Mouse (Mus musculus) left cerebral cortex, adult 9 months (tissue): ENCODE measurements around the gene Hbq1b.
"Not testable (repeated sequence)": the region's sequence is repeated elsewhere in the genome, so short reads cannot be mapped to it uniquely, and the experiment has no call there.

Experiments
- DNase-seq, 2 experiments: peaks; one replicate each; pipeline ENCODE4 v3.0.0; 2022; ENCODE audit warnings: low spot score in 2 of 2

Gene Hbq1b

DNA sequence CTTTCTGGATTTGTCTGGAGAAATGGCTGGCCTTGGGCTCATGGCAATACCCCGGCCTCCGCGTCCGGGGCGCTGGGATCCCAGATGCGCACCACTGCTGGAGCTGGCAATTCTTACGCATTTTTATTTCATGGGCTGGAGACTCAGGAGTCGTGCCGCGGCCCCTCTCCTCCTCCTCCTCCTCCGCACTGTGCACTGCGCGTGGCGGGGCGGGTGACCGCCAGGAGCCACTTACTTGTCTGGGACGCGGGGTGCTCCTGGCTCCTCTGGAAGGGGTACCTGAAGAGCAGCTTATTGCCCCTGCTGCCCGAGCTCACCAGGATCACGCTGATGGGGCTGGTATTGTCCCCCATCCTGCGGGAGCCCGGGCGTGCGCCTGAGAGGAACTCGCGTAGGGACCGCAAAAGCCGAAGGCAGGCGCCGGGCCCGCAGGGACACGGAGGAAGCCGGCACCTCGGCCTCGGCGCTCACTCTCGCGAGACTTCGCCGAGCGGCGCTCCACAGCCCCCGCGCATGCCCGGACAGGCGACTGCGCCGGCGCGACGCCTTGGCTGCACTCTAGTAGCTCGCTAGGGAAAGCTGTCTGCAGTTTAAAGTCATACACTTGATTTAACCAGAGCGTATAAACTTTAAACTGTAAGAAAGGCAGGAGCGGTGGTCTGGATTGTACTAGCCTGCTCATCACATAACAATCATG is 19.4 kb upstream of the Hbq1b start, which contains the start of gene Nprl3:
Gene Nprl3 (minus strand): TSS at position 520 of the 697 bp plus-strand sequence.
- DNase-seq, result peak; percentile 85 to 95

DNA sequence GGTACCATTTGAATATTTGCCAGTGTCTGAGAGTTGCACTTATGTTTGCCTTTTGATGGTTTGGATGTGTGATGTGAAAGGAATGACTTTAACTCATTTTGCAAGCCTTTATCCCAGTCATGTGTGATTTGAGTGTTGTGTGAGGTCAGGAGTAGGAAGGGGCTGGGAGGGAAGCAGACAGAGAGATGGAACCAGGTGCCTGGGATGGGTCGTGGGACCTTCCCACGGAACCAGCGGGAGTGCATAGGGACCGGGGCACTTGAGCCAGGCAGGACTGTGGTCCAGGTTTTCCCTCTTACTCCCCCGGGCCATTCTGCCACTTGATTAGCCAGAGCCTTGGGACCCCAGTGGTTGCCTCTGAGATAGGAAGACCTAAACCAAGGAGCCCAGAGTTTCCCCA is 18.8 kb upstream of the Hbq1b start:
- DNase-seq, result no peak

DNA sequence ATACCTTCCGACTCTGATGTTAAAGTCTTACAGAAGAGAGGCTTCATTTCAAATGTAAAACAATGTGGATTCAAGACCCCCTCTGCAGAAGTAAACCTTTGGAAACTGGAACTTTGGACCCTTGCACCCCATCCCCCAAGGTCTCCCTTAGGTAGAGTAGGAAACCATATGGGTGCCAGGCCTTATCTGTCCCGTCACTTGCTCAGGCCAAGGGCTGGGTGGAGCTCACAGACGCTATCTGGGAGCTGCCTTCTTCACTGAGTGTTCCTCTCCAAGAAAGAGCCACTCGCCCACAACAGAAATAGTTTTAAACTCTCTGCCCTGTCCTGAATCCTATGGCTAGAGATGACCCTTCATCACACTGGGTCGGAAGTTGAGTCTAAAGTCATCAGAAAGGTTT is 17.8 kb upstream of the Hbq1b start:
- no peak for DNase-seq

DNA sequence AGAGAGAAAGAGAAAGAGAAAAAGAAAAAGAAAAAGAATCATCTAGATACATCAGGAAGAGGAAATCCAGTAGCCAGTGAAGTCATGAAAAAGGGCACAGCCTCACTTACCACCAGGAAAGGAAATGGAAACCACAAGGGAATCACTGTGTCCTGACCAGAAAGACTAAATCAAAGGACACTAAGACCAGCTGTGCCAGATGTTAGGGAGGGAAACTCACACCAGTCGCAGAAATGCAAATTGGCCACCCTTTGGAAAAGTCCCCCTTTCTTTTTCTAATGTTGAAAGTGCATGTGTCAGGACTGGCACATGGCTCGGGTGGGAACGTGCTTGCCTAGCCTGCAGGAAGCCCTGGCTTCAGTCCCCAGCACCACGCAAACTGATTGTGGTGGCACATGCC is 15.6 kb upstream of the Hbq1b start:
- no peak for DNase-seq

DNA sequence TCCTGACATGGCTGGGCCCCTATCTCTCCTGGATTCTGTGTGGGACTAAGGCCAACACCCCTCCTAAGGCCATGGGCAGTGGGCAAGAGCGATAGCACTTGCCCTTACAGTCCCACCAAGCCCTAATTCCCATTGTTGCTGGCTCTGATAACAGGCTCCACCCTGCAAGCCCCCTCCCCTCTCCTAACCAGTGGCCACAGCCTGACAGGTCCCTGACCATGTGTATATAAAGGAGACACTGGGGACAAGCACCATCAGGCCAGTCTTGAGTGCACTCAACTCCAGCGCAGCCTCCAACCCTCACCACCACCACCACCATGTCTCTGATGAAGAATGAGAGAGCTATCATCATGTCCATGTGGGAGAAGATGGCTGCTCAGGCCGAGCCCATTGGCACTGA is 10.4 kb upstream of the Hbq1b start, which contains the start of gene Hba-x:
Gene Hba-x (plus strand): TSS at position 54 of the 400 bp plus-strand sequence.
- DNase-seq, result no peak

DNA sequence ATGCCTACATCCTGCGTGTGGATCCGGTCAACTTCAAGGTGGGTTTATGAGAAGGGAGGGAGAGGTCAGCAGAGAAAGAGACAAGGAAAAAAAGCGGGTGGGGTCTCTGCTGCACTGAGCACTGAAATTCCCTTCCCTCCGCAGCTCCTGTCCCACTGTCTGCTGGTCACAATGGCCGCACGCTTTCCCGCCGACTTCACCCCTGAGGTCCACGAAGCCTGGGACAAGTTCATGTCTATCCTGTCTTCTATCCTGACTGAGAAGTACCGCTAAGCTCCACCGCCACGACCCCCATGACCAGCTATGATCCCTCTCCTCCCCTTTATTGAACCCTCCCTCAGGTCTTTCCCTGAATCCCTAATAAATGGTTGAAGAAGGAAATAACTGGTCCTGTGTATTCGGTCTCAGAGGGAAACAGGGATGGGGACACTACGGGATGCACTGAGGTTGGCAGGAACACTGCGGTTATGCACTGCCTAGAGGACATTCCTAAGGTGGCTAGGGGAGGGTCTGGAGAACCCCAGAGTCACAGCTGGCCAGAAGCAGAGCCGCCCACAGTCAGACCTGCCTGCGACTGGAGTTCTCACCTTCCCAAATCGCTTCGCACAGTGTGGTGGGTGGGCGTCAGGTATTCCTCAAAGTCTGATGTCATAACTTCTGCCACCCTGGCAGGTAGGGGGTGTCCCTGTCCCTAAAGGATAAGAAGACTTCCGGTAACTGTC is 8.9 kb upstream of the Hbq1b start:
- no peak for DNase-seq

DNA sequence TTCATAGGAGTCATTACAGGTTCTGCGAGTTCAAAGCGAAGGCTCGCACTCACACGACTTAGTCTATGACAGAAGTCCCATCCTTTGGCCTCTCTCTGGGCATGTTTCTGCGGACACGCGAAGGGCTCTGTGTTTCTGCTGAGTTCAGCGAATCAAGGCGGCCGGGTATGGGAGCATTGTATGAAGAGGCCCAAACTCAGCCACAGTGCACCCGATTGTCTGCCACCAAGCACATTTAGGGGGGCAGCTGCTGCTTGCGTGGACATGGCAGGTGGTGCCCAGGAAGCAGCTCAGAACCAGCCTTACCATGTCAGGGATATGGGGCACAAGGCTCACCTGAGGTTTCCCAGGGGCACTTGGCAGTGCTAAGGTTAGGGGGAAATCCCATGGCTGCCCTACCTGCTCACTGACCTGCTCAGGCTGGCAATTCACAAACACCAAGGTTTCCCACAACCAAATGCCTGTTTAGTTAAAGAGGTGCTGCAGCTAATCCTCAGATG is 8.3 kb upstream of the Hbq1b start:
- DNase-seq, result no peak

DNA sequence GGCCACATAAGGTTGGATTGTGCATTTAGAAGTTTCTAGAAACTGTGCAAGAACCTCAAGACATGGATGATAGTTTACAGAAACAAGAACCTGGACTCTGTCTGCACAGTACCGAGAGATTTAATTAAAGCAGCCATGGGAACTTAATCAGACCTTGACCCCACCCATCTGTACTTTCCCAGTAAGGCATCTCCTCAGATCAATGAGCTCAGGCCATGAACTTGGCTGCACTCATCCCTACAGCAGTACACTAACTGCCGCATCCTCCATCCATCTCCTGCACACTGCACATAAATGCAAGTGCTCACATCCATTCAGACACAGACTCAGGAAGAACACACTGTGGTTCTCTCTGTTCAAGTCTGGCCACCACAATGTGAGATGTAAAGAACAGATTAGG is 6.1 kb upstream of the Hbq1b start:
- no peak for DNase-seq

DNA sequence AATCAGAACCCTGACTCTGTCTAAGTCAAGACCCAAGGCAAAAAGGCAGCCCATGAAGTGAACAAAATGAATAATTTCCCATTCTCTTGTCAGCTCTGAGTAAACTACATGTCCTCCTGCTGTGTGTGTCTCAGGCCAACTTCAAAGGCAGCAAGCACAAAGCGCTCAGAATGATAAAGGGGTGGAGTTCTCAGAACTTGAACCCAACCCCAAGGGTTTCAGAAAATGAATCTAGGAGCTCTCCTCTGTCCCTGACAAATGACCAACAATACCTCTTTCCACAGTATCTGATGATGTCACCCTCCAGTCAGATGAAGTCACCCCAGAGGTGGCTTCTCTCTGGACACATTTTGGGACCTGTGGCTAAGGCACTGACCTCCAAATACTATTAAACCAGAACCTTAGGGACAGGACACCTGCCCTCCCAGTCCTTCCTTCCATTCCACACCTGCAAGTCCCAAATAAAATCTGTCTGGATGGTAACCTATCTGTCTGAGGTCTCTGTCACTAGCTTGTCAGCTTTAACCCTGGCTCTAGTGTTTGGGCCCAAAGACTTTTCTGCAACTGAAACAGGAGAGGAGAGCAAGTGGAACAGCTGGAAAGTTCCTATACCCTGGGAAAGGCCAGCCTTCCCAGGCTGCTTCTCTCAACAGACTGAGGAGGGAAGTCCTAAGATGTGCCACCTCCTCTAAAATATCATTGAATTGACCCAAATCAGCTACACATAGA is 5.2 kb upstream of the Hbq1b start:
- DNase-seq, result no peak

DNA sequence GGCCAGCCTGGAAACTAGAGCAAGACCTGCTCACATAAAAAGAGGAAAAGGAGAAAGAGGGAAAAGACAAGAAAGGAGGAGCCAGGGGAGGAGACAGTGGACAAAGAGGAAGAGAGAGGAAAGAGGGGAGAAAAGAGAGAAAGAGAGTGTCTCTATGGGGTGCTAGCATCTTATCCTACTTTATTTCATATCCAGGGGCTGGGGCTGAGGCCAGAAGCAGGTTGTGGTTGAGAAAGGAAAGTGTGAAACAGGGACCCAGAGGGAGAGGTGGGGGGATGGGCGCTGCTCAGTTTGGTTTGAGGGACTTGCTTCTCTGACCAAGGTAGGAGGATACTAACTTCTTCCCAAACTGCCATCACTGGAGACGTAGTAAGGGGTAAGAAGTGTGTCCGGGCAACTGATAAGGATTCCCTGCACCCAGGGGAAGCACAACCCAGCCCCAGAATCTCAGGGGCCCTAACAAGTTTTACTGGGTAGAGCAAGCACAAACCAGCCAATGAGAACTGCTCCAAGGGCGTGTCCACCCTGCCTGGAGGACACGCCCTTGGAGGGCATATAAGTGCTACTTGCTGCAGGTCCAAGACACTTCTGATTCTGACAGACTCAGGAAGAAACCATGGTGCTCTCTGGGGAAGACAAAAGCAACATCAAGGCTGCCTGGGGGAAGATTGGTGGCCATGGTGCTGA is 3.5 kb upstream of the Hbq1b start, which contains the start of gene Hba-a1:
Gene Hba-a1 (plus strand): TSS at position 421 of the 687 bp plus-strand sequence.
- not testable (repeated sequence) for DNase-seq

DNA sequence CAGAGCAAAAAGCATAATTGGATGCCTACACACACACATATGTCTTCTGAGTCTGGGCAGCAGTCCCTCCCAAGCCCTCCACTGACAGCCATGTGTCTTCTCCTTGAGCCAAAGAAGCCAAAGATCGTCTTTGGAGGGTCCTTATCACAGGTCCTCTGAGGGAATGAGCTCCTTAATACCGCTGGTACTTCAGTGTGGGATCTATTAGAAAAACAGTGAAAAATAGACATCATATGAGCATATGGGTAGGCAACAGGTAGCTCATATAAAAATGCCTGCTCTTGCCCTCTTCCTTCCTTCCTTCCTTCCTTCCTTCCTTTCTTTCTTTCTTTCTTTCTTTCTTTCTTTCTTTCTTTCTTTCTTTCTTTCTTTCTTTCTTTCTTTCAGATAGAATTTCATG is 2.2 kb upstream of the Hbq1b start:
- not testable (repeated sequence) for DNase-seq

DNA sequence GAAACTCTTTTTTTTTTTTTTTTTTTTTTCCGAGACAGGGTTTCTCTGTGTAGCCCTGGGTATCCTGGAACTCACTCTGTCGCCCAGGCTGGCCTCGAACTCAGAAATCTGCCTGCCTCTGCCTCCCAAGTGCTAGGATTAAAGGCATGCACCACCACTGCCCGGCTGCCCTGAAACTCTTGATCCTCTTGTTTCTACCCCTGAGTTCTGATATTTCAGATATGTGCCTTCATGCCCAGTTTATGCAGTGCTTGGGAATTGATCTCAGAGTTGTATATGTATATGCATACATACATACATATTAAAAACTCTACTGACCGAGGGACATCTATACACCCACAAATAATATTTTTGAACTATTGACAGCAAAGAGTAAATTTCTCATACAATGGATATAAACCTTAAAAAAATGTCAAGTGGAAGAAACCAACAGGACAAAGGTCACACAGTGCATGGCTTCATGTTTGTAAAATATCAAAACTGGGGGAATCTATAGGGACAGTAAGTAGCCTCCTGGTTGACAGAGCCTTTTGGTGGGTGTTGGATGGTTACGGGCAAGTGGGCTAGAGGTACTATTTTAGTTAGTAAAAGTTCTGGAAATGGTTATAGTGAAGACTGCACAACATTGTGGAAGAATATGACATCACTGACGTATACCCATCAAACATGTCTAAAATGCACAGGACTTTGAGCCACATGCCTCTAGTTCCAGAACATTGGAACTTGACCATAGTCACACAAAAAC is 1.6 kb upstream of the Hbq1b start:
- DNase-seq, result no peak

DNA sequence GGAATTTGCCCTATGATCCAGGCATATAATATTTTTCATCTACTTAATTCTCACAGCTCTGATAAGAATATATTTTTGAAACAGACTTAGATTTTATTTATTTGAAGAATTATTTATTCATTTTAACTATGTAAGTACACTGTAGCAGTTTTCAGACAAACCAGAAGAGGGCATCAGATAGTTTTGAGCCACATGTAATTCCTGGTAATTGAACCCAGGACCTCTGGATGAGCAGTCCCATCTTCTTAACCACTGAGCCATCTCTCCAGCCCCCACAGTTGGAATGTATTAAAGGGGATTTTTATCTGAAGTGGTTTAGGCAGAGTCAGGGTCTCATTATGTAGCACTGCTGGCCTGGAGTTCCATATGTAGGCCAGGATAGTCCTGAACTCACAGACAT is 878 bp upstream of the Hbq1b start:
- not testable (repeated sequence) for DNase-seq

DNA sequence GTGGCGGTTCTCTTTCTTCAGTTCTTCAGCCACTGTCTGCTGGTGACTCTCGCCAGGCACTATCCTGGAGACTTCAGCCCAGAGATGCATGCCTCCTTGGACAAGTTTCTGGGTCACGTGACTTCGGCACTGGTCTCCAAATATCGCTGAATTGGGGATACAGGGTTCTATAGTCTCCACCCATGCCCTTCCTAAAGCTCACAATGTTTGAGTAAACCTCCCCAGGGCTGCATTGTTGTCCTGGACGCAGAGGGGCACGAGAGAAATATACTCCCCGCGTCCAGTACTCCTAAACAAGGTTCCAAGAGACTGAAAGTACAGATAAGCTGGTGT is 694 bp downstream of the Hbq1b start:
- no peak for DNase-seq

DNA sequence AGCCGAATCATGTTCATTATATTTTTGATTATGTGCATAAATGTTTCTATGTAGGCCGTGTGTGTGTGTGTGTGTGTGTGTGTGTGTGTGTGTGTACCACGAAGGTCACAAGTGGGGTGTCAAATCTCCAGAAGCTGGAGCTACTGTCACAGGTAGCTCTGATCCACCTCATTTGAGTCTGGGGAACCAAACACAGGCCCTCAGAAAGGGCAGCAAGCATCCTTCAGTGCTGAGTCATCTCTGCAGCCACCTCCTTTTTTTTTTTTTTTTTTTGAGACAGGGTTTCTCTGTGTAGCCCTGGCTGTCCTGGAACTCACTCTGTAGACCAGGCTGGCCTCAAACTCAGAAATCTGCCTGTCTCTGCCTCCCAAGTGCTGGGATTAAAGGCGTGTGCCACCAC is 6.1 kb downstream of the Hbq1b start:
- DNase-seq, result not testable (repeated sequence)

DNA sequence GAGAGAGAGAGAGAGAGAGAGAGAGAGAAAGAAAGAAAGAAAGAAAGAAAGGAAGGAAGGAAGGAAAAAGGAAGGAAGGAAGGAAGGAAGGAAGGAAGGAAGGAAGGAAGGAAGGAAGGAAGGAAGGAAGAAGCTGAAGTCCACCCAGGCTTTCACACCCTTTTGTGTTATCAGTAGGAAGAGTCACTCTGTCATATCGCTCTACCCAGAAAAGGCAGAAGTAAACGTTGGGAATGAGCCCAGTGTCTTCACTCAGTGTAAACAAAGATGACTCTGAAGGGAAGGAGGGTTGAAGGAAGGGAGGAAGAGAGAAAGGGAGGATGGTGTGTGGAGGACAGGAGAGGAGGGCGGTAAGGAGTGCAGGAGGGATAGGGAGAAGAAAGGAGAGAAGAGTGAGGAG is 6.7 kb downstream of the Hbq1b start:
- not testable (repeated sequence) for DNase-seq

DNA sequence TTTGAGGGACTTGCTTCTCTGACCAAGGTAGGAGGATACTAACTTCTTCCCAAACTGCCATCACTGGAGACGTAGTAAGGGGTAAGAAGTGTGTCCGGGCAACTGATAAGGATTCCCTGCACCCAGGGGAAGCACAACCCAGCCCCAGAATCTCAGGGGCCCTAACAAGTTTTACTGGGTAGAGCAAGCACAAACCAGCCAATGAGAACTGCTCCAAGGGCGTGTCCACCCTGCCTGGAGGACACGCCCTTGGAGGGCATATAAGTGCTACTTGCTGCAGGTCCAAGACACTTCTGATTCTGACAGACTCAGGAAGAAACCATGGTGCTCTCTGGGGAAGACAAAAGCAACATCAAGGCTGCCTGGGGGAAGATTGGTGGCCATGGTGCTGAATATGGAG is 9.4 kb downstream of the Hbq1b start, which contains the start of gene Hba-a2:
Gene Hba-a2 (plus strand): TSS at position 287 of the 400 bp plus-strand sequence.
- DNase-seq, result not testable (repeated sequence)

DNA sequence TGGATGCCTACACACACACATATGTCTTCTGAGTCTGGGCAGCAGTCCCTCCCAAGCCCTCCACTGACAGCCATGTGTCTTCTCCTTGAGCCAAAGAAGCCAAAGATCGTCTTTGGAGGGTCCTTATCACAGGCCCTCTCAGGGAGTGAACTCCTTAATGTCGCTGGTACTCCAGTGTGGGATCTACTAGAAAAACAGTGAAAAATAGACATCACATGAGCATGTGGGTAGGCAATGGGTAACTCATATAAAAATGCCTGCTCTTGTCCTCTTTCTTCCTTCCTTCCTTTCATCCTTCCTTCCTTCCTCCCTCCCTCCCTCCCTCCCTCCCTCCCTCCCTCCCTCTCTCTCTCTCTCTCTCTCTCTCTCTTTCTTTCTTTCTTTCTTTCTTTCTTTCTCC is 10.7 kb downstream of the Hbq1b start:
- not testable (repeated sequence) for DNase-seq

DNA sequence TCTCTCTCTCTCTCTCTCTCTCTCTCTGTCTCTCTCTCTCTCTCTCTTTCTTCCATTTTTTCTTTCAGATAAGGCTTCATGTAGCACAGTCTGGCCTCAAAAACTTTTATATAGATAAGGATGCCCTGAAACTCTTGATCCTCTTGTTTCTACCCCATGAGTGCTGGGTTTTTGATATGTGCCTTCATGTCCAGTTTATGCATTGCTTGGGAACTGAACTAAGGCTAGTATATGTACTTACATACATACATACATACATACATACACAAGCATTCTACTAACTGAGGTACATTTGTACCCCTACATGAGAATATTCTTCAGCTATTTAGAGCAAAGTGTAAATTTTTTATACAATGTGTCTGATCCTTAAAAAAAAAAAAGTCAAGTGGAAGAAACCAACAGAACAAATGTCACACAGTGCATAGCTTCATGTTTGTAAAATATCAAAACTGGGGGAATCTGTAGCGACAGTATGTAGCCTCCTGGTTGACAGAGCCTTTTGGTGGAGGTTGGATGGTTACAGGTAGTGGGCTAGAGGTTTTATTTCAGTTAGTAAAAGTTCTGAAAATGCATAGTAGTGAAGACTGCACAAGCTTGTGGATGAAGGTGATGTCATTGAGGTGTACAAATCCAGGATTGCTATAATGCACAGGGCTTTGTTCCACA is 11.2 kb downstream of the Hbq1b start:
- DNase-seq, result no peak

DNA sequence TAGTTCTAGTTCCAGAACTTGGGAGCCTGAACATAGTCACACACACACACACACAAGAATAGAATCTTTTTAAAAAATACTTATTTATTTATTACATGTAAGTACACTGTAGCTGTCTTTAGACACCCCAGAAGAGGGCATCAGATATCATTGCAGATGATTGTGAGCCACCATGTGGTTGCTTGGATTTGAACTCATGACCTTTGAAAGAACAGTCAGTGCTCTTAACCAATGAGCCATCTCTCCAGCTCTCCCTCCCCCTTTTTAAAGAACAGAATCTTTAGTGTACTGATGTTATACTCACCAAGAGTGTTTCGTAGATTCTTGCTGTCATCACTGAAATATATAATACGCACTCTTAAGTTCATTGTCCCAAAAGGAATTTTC is 11.8 kb downstream of the Hbq1b start:
- DNase-seq, result no peak
